Mouse (Mus musculus) mammary gland, adult 2 months (tissue): Measurements from ENCODE around the gene Zfp850. TPM values are rescaled to one million over a fixed set of nuclear protein-coding genes. Genes with fewer than 3 reads are reported as not detected.

Experiments used
- polyA plus RNA-seq: library from polyadenylated mRNA; depleted of rRNA; stranded (reverse); fragments of >200 nt; gene quantifications from 2 replicates; pipeline ENCODE4 v1.2.3, GENCODE M21; 2012; ENCODE audit warnings: low replicate concordance; rRNA removed

Zfp850 gene
- polyA plus RNA-seq = 0.27 and 0.63 TPM in 2 replicates

GRCm38 (mm10) chr7:28013549-28014444, at the start of gene Zfp850:
Gene Zfp850, minus strand, starts transcription at chr7:28014115.

GRCm38 (mm10) chr7:28049476-28050409, 35.8 kb upstream of the Zfp850 start, which contains the start of gene Psmc4:
Gene Psmc4, minus strand, starts transcription at chr7:28050101.

GRCm38 (mm10) chr7:27978683-27979528, 35.0 kb downstream of the Zfp850 start, which contains the start of gene Zfp780b:
Gene Zfp780b, minus strand, starts transcription at chr7:27979171.

Other genes starting within 250 kb of the Zfp850 start
- gene Zfp626, start 206.9 kb downstream of the Zfp850 start, polyA plus RNA-seq = 0.45 and 1.0 TPM in 2 replicates
- 0.26 and 0.86 TPM in 2 replicates for gene Zfp59, start 175.5 kb downstream of the Zfp850 start, polyA plus RNA-seq
- 0.68 and 1.1 TPM in 2 replicates for gene Zfp607a, start 156.6 kb downstream of the Zfp850 start, polyA plus RNA-seq
- 1.4 and 2.8 TPM in 2 replicates for gene Zfp974, start 84.7 kb downstream of the Zfp850 start, polyA plus RNA-seq
- 0.98 and 2.9 TPM in 2 replicates for gene Zfp780b, start 34.9 kb downstream of the Zfp850 start, polyA plus RNA-seq
- gene Psmc4, start 36.0 kb upstream of the Zfp850 start, polyA plus RNA-seq = 77.8 and 97.0 TPM in 2 replicates
- gene Fcgbp, start 57.1 kb upstream of the Zfp850 start, polyA plus RNA-seq = 45.0 and 51.2 TPM in 2 replicates
- not detected in 2 replicates for gene 9530053A07Rik, start 115.4 kb upstream of the Zfp850 start, polyA plus RNA-seq
- 32.1 and 36.7 TPM in 2 replicates for gene Fbl, start 155.6 kb upstream of the Zfp850 start, polyA plus RNA-seq
- gene Dyrk1b, start 165.4 kb upstream of the Zfp850 start, polyA plus RNA-seq = 66.0 and 77.5 TPM in 2 replicates